Mouse (Mus musculus): ENCODE results near the gene Gadd45b. TPM values are rescaled to one million over a fixed set of nuclear protein-coding genes. Genes with fewer than 3 reads are reported as not detected.

Gene Gadd45b
- total RNA-seq (2022) = 10 to 100 TPM; 13.8 to 24.0 (median 20.6) TPM

DNA sequence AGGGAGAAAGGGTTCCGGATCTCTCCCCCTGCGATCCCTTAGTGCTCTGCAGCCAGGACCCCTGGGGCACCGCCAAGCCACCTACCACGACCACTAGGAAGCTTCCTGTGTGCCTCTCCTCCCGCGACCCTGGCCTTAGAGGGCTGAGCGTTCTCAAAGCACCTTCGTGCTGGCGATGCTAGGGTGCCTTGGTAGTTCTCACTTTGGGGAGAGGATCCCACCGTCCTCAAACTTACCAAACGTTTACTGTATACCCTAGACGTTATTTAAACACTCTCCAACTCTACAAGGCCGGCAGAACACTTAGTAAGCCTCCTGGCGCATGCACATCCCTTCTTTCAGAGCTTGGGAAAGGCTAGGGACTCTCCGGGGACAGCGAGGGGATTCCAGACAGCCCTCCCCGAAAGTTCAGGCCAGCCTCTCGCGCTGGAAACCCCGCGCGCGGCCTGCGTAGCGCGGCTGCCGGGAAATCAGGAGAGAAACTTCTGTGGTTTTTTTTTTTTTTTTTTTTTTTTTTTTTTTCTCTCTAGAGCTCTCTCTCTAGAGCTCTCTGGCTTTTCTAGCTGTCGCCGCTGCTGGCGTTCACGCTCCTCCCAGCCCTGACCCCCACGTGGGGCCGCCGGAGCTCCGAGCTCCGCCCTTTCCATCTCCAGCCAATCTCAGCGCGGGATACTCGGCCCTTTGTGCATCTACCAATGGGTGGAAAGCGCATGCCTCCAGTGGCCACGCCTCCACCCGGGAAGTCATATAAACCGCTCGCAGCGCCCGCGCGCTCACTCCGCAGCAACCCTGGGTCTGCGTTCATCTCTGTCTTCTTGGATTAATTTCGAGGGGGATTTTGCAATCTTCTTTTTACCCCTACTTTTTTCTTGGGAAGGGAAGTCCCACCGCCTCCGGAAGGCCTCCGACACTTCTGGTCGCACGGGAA, at the start of gene Gadd45b:
TSS of gene Gadd45b (plus strand) at position 775 of the 928 bp plus-strand sequence.
- DNase-seq (ENCODE audit: low spot score in 2 of 2) = peak; percentile 98 to 99

DNA sequence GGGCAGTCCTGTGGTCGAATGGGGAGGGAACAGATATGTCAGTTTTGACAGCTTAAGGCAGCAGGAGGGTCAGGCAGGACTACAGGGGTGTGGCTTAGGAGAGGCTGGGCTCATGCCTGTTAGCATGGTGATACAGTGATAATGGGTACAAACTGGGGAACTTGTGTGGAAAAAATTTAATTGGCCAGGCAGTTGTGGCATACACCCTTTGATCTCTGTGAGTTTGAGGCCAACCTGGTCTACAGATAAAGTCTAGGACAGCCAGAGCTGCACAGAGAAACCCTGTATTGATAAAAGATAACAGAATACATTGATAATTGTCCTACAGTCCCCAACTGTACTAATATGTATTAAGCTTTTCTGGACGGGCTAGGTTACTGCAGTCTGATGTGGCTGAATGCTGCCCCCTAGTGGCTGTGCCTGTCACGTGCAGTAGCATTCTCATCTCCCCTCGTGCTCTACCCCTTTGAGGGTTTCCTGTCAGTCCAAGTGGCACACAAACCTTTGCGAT, 49.7 kb upstream of the Gadd45b start:
- no peak for DNase-seq (ENCODE audit: low spot score in 2 of 2)

DNA sequence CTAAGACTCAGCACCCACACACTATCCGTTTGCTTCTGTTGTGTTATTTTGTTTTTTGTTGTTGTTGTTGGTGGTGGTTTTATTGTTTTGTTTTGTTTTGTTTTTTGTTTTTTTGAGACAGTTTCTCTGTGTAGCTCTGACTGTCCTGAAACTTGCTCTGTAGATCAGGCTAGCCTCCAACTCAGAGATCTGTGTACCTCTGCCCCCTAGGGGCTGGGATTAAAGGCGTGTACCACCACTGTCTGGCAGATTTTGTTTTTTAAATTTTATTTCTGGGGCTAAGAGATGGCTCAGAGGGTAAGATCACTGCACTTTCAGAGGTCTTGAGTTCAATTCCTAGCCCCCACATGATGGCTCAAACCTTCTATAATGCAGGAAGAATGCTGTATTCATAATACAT, 49.0 kb upstream of the Gadd45b start:
- DNase-seq (ENCODE audit: low spot score in 2 of 2) = no peak

DNA sequence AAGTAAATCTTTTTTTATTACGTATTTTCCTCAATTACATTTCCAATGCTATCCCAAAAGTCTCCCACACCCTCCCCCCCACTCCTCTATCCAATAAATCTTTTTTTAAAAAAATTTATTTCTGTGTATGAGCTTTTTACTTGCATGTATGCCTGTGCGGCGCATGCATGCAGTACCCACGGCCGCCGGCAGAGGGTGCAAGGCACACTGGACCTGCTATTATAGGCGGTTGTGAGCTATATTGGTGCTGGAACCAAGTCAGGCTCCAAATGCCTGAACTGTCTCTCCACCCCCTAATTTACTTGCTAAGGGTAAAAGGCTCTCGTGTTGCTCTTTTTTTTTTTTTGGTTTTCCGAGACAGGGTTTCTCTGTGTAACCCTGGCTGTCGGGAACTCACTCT, 48.6 kb upstream of the Gadd45b start:
- DNase-seq (ENCODE audit: low spot score in 2 of 2) = no peak

DNA sequence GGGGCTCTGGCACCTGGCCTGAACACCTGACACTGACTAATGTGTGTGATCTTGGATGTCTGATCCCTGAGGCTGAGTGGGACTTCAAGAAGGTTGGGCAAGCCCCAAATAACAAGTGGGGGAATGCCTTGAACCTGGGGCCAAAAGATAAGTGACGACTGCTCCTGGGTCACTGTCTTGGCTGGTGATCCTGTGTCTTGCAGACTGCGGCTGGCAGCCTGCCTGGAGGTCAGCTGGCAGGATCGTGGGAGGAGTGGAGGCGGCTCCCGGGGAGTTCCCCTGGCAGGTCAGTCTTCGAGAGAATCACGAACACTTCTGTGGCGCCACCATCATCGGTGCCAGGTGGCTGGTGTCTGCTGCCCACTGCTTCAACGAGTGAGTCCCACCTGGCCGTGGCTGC, 42.7 kb upstream of the Gadd45b start:
- DNase-seq (ENCODE audit: low spot score in 2 of 2) = no peak

DNA sequence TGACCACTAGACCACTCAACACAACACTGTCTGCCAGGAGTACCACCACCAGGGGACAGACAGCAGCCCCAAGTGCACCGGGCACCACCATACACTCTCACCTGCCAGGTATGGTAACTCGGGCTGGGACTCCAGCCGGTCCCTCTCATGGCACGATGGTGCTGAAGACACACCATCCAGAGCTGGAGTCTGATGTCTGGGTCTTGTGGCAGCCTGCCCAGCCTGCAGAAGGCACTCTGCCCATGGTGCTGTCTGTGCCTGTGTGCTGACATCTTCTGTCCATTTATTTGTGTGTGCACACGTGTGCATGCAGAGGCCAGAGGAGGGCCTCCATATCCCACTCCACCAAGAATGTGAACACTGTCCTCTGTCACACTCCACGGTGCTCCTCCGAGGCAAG, 34.8 kb upstream of the Gadd45b start:
- DNase-seq (ENCODE audit: low spot score in 2 of 2) = no peak

DNA sequence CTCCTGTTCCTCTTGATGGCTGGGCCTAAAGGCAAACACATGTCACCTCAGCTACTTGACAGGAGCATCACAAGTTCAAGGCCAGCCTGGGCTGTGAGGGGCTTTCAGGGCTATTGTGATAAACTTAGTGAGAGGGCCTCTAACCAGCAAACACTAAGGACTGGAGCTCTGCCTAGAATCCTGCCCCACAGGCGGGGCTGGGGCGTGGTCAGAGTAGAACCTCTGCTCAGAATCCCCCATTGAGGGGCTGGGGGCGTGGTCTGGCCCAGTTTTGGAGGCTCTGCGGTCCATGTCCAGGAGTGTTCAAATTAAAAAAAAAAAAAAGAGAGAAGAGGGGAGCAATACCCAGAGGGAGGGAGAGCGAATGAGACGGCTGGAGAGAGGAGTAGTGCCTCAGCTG, 34.2 kb upstream of the Gadd45b start:
- DNase-seq (ENCODE audit: low spot score in 2 of 2) = no peak

DNA sequence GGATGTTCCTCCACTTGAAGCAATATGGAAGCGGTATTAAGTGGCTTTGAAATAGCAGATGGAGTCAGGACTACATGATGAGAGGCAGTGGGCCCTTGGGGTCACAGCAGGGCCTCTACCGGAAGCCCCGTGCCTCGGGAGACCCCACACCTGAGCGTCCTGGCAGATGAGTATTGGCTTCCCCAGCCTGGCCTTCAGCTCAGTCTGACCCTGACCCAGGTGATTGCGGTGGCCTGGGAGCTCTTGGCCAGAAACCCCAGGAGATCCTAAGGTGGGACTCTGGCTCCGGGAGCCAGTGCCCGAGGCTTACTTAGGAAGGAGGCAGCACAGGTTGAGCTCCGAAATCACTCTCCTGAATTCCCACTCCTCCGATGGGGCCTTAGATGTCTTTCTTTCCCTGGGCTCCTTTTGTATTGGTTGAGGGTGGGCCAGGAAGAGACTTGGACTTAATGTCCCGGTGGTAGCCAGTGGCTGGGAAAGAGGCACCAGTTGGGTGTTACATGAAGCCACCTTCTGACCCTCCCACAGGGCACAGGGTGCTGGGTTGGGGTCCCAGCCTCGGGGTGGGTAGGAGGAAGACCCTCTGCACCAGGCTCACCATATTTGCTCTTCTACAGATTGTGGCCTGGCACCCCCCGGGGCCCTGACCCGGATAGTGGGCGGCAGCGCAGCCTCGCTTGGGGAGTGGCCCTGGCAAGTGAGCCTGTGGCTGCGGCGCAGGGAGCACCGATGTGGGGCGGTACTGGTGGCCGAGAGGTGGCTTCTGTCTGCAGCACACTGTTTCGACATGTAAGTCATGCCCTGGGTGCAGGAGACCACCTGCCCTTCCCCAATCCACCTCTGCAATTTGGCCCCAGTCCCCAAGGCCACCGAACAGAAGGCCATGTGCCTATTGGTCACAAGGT, 33.0 kb upstream of the Gadd45b start:
- no peak for DNase-seq (ENCODE audit: low spot score in 2 of 2)

DNA sequence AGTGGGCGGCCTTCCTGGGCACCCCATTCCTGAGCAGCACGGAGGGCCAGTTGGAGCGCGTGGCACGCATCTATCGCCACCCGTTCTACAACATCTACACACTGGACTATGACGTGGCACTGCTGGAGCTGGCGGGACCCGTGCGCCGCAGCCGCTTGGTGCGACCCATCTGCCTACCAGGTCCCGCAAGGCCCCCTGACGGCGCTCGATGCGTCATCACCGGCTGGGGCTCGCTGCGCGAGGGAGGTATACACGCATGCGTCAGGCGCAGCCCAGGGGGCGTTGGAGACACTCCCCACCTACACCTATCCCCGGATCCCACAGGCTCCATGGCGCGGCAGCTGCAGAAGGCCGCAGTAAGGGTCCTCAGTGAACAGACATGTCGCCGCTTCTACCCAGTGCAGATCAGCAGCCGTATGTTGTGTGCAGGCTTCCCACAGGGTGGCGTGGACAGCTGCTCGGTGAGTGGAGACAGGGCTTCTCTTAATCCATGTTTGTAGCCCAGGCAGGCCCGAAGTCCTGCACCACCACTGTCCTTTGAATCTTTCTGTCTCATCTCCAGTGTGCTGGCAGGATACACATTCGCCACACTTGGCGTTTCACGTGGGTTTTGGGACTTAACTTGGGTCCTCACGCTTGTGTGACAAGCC, 31.9 kb upstream of the Gadd45b start:
- DNase-seq (ENCODE audit: low spot score in 2 of 2) = peak in 1 of 2 experiments; percentile 74

DNA sequence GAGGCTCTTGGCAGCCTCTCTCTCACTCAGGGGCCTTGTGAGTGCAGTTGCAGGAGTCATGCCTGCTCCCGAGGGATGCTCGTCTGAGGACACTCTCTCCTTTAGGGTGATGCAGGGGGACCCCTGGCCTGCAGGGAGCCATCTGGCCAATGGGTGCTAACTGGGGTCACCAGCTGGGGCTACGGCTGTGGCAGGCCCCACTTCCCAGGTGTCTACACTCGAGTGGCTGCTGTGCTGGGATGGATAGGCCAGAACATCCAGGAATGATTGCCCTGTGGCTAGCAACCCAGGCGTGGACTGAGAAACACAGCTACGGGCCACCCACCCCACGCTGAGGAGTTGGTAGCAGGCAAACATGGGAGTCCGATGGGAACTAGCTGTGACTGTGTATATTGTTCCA, 30.8 kb upstream of the Gadd45b start:
- peak in 1 of 2 experiments; percentile 48 for DNase-seq (ENCODE audit: low spot score in 2 of 2)

DNA sequence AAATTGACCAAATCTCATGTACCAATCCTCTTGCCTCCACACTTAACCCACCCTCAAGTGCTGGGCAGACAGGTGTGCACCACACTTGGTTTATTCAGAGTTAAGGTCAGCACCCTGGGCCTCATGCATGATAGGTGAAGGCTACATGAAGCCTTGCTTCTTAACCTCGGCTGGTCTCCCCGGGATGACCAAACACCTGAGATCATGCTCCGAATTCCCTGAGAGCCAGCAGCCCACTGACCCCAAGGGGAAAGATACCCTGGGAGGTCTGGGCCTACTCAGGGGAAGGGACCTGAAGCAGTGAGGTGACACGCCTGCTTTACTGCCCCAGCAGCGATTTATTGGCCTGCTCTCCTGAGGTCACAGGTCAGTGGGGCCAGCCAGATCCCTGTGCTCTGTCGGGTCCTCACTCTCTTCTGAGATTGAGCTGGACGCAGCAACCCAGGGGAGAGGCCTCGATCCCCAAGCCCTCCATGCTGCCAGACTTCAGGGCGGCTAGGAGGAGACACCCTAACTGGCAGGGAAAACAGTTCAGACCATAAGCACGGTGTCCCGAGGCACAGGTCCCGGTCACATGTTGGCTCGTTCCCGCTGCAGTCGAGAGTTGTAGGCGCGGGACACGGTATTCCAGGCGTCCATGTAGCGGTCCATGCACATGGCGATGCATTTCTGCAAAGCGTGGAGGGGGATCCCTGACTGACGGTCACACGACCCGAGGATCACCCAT, 30.1 kb upstream of the Gadd45b start:
- DNase-seq (ENCODE audit: low spot score in 2 of 2) = no peak

DNA sequence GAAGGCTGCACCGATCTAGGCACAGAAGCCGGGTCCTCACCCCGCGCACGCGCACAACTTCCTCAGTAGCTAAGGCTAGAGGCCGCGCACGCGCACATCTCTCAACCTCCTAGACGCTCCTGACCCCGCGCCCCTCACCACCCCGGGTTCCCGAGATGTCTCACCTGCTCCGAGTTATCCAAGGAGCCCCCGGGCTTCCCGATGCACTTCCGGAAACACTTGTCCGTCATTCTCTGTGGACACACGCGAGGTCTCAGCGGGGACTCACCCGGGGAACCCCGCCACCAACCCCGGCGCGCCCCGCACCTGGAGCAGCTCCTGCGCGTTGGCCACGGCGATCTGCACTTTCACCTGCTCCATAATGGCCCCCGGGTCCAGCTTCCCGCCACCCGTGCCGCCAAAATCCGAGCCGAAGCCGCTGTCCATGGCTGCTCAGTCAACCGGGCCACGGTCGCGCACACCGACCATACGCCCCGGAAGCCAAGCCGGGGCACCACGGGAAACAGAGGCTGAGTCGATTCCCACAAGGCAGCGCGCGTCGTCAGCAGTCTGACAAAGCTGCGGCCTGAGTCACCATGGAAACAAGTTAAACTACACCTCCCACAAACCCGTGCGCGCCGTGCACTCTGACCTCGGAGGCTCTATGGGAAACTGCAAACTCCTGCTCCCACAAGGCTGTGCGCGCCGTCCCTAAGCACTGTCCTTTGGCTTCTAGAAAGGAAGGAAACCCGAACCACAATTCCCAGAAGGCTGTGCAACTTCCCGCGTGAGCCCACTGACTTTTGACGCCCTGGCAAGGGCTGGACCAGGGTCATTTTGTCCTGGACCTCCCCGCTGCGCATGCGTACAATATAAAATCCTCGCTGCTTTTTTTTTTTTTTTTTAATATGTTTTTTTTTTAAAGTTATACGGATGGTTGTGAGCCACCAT, 29.3 kb upstream of the Gadd45b start, which contains the start of gene Timm13:
TSS of gene Timm13 (minus strand) at position 652 of the 930 bp plus-strand sequence.
- peak; percentile 97 to 99 for DNase-seq (ENCODE audit: low spot score in 2 of 2)

DNA sequence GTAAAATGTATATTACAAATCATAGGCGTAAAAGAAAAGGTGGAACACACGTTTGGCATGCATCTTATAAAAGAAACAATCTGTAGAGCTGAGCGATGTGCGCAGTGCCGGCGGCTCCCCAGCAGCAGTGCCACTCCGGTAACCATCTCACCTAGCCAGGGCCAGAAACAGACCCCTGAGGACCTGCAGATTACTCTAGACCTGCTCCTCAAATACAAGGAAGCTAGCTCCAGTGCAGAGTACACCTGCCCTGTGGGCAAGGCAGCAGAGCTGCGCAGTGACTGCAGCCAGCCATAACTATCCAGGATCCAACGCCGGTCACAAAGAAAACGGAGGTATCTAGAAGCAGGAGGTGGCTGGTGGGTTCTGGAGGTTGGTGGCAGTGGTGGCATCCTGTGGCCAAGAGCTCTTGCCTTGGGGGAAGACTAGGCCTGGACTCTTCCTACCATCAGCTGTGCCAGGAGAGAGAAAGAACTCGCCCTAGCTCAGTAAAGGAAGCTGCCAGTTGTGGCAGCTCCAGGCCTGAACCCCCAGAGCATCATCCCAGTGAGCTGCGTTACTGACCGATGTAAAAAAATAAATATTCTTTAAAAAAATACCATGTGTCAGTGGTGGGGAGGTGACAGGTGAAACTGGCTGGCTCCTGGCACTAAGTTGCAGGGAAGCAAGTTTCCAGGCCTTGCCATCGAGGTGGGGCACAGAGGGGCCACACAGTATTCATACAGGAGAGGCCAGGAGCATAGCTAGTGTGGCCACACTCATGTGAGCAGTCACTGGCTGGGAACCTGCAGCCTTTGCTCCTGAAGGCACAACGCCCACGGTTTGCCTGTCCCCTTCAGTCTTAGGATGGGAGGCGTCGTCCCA, 28.2 kb upstream of the Gadd45b start:
- no peak for DNase-seq (ENCODE audit: low spot score in 2 of 2)

DNA sequence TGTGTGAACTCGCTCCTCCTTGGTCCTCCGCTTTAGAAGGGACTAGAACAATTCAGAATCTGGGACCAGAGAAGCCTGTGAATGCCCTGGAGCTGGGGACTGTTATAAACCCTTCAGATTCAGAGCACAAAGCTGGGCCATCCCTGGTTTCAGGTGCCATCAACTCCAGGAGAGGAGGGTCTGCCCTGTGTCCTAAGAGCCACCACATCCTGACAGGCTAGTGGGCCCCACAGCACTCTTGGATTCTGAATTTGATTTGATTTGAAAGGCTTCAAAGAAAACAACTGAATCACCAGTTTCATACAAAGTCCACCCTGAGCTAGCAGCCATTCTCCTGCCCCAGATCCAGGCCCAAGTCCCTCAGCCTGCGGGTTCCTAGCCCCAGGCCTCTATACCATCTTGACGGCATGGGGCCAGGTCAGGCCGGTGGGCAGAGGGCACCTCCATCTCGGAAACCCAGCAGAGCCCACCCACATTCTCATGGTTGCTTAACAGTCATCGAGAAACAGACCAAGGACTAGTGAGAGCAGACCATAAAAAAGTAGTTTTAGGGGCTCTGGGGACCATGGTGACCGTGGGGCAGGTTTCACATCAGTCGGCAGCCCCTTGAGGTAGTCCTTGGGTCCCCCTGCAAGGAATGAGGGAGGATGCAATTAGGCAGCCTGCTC, 27.5 kb upstream of the Gadd45b start:
- no peak for DNase-seq (ENCODE audit: low spot score in 2 of 2)

DNA sequence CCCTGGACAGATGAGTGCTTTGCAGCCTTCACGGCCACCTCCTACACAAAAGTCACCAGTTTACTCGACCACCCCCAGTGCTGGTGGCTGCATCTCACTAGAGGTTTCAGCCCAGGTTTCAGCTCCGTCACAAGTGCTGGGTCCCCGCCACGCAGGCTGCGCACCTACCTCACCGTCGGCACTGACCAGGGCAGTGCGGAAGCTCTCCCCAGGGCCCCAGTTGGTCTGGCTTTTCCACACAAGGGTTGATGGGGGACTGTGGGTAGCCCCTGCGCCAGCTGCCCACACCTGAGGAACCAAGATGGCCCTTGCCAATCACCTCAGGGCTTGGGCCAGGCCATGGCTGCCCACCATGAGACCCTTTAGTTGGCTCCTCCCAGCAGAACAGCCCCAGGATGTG, 26.6 kb upstream of the Gadd45b start:
- no peak for DNase-seq (ENCODE audit: low spot score in 2 of 2)

DNA sequence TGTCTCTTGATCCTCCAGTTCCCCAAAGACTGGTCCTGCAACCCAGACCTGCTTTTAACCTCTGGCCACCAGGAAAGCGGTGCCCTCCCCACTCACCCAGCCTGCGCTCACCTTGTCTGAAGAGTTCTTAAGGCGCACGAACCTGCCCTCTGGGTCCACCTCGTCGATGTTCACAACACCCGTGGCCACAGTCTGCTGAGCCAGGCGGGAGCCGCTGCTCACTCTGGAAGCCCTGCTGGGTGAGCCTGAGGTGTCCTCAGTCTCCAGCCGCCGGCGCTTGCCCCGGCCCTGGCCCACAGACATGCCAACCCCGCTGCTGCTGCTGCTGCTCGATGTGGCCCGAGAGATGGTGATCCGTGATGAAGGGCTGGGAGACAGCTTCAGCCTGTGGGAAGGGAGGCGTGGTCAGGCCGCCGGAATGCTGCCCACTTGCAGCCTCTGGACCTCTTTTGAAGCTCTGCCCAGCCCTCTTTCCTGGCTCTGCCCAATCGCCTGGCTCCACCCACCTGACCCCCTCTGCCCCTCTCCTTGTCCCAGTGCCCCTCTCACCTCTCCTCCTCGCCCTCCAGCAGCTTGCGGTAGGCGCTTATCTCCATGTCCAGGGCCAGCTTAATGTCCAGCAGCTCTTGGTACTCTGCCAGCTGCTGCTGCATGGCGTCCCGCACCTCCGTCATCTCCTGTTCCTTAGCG, 25.7 kb upstream of the Gadd45b start:
- no peak for DNase-seq (ENCODE audit: low spot score in 2 of 2)

DNA sequence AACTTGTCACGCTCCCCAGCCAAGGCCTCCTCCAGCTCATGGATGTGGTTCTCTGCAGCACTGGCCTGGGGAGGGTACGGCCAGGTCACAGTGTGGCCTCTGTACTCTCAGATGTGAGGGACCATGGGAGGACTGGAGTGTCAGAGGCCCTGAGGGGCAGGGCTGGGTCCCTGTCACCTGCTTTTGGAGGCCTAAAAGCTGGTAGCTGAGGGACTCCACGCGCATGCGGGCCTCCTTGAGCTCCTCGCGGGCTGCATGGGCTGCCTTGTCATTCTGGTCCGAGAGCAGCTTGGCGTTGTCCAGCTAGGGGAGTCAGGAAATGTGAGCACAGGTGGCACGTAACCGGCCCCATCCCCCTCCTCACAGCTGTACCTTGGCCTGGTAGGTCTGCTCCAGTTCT, 25.2 kb upstream of the Gadd45b start:
- no peak for DNase-seq (ENCODE audit: low spot score in 2 of 2)

All from left cerebral cortex, adult 8-10 months (tissue).